8 mouse cellular contexts compared by ENCODE assay signal in the genomic region with DNA sequence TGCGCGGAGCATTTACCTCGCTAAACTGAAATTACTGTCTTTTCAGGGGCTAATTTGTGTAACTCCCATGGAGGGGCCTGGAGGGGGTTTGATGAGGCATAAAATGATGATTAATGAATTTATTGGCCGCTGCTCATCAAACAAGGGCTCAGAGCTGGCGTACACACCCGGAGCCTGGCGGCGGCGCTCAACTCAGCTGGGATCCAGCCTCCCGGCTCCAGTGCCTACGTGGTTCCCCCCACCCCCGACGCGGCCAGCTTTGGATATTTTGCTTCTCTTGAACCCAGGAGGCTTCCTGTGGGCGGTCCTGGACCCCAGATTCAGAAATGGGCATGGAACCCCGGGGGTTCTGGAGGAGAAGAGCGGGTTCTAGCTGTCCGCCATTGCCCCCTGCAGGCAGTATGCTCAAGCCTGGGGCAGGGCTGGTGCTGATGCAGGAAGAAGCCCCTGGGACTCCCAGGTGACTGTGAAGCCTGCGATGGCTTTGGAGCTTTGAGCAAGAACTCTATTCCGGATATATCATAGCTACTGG. TPM values are rescaled to one million over a fixed set of nuclear protein-coding genes. Genes with fewer than 3 reads are reported as not detected.
DNase-seq lines count a peak whose midpoint lies in the region; ATAC-seq and TF ChIP-seq lines count a peak whose summit lies in the region.

No protein-coding gene starts in this region.

- no peak overlapping the region for H3K4me3 ChIP-seq in hindbrain, embryonic 12.5 days
- peak overlapping the region; percentile 1; the same call in 1 of the 2 replicates for H3K4me3 ChIP-seq in lung, embryonic 14.5 days (ENCODE audit: low read depth, low read length)
- no peak overlapping the region for H3K4me3 ChIP-seq in neural tube, embryonic 15.5 days (replicated peaks)

- H3K4me1 ChIP-seq in hindbrain, embryonic 12.5 days: peaks cover 47% of the 10 kb centered on the region
- H3K4me1 ChIP-seq in lung, embryonic 14.5 days (ENCODE audit: insufficient read depth): no peaks in the 10 kb centered on the region
- peaks cover 30% of the 10 kb centered on the region for H3K4me1 ChIP-seq in neural tube, embryonic 15.5 days

- no peaks in the 10 kb centered on the region for H3K36me3 ChIP-seq in hindbrain, embryonic 12.5 days
- H3K36me3 ChIP-seq in lung, embryonic 14.5 days (ENCODE audit: insufficient read depth): 0 out of 2 replicates have a peak, but pooled peaks cover 3% of the 10 kb centered on the region
- H3K36me3 ChIP-seq in neural tube, embryonic 15.5 days: no peaks in the 10 kb centered on the region

- peak; percentile 59 for TF ChIP-seq CTCF in lung, embryonic 14.5 days (IDR thresholded peaks at IDR 0.05; ENCODE audit: low read depth)

- no peak overlapping the region for H3K9ac ChIP-seq in hindbrain, embryonic 12.5 days
- H3K9ac ChIP-seq in lung, embryonic 14.5 days: no peak overlapping the region
- no peak overlapping the region for H3K9ac ChIP-seq in neural tube, embryonic 15.5 days (replicated peaks)

- H3K27ac ChIP-seq in hindbrain, embryonic 12.5 days: peak overlapping the region; percentile 19; the same call in 1 of the 2 replicates
- no peak overlapping the region for H3K27ac ChIP-seq in lung, embryonic 14.5 days (ENCODE audit: low read depth)
- H3K27ac ChIP-seq in neural tube, embryonic 15.5 days (replicated peaks): no peak overlapping the region

- 13% methylated on average over 20 of the region's 20 CpGs for WGBS in hindbrain, embryonic 12.5 days
- WGBS in lung, embryonic 14.5 days: 8% methylated on average over 20 of the region's 20 CpGs
- 5% methylated on average over 20 of the region's 20 CpGs for WGBS in neural tube, embryonic 15.5 days

- peak overlapping the region; percentile 59 for H3K4me2 ChIP-seq in hindbrain, embryonic 12.5 days (replicated peaks)
- peak overlapping the region; percentile 55 for H3K4me2 ChIP-seq in lung, embryonic 14.5 days
- H3K4me2 ChIP-seq in neural tube, embryonic 15.5 days: peak overlapping the region; percentile 33

- H3K9me3 ChIP-seq in hindbrain, embryonic 12.5 days (replicated peaks): no peaks in the 10 kb centered on the region
- H3K9me3 ChIP-seq in lung, embryonic 14.5 days (ENCODE audit: low read depth, low read length): no peaks in the 10 kb centered on the region
- H3K9me3 ChIP-seq in neural tube, embryonic 15.5 days (replicated peaks): no peaks in the 10 kb centered on the region

- peaks cover 36% of the 10 kb centered on the region for H3K27me3 ChIP-seq in hindbrain, embryonic 12.5 days
- H3K27me3 ChIP-seq in lung, embryonic 14.5 days (ENCODE audit: insufficient read depth, low read length): peaks cover 72% of the 10 kb centered on the region
- peaks cover 59% of the 10 kb centered on the region for H3K27me3 ChIP-seq in neural tube, embryonic 15.5 days (replicated peaks)

- peak; percentile 26 for DNase-seq in adrenal gland, adult 2 months
- DNase-seq in adrenal gland, adult 8-10 months: no peak
- DNase-seq in right cerebral cortex, postnatal 4 days: peak; percentile 35
- DNase-seq in right cerebral cortex, postnatal 10 days (ENCODE audit: low spot score in 2 of 2): no peak
- peak; percentile 64 for DNase-seq in lung, embryonic 14.5 days
- DNase-seq in urinary bladder, postnatal 36 days (ENCODE audit: low spot score in 2 of 2): no peak

- peak; percentile 51 for ATAC-seq in hindbrain, embryonic 12.5 days (ENCODE audit: low FRiP score)
- ATAC-seq in lung, embryonic 14.5 days (ENCODE audit: insufficient read depth): 0 out of 2 replicates have a peak, but pooled peaks have one; percentile 17
- no peak for ATAC-seq in neural tube, embryonic 15.5 days (ENCODE audit: low FRiP score)

RNA-seq across cellular contexts. Expression of gene Irx5, which starts 9.4 kb away (rescaled TPM):
- total RNA-seq in adrenal gland, adult 2 months (2021): 1 to 10 TPM; 2.6 to 3.1 TPM
- 7.5 and 10.8 TPM in 2 replicates for polyA plus RNA-seq in adrenal gland, adult 2 months (2012; rRNA removed)
- total RNA-seq in adrenal gland, adult 8-10 months (2022): 1 to 10 TPM; 2.0 to 2.4 (median 2.3) TPM
- polyA plus RNA-seq in hindbrain, embryonic 12.5 days (2016; fragmentation: Nextera tagmentation; extraction: Ambion mirVana): 41.5 and 43.3 TPM in 2 replicates
- 18.5 and 22.4 TPM in 2 replicates for polyA plus RNA-seq in lung, embryonic 14.5 days (2014; fragmentation: Nextera tagmentation; extraction: Ambion mirVana)
- 4.8 and 6.2 TPM in 2 replicates for polyA plus RNA-seq in neural tube, embryonic 15.5 days (2015; fragmentation: Nextera tagmentation; extraction: Ambion mirVana)

Comparison
In these comparisons a context has a peak if more than half of its experiments do, and no peak if none do; other contexts are left out.
1. DNase-seq: peak in adrenal gland, adult 2 months (single experiment), right cerebral cortex, postnatal 4 days (single experiment) and lung, embryonic 14.5 days (single experiment); none in adrenal gland, adult 8-10 months (single experiment), right cerebral cortex, postnatal 10 days (0 of 2) and urinary bladder, postnatal 36 days (0 of 2).
2. Peak in every context shown above with its lines, with median percentiles within 50 percentile points of each other: H3K4me2 ChIP-seq.